Mouse (Mus musculus) spleen, postnatal 0 days (tissue): ENCODE data around the gene Cox6a2. TPM values are rescaled to one million over a fixed set of nuclear protein-coding genes. Genes with fewer than 3 reads are reported as not detected.

Experiments
- polyA plus RNA-seq: library from polyadenylated mRNA; unstranded; fragments of >200 nt; fragmentation: Nextera tagmentation; extraction: Ambion mirVana; gene quantifications from 2 replicates; pipeline ENCODE4 v1.2.1, GENCODE M21; 2015

Gene Cox6a2
- 0.88 and 1.3 TPM in 2 replicates for polyA plus RNA-seq

GRCm38 (mm10) chr7:128206152-128206551 is at the start of gene Cox6a2:
Cox6a2 (minus strand) TSS chr7:128206387.

GRCm38 (mm10) chr7:128246496-128247391 is 40.6 kb upstream of the Cox6a2 start, which contains the start of gene Tgfb1i1:
Tgfb1i1 (plus strand) TSS chr7:128246812.

GRCm38 (mm10) chr7:128237927-128238778 is 32.0 kb upstream of the Cox6a2 start, which contains the start of gene 9130023H24Rik:
9130023H24Rik (minus strand) TSS chr7:128238031.

DNA sequence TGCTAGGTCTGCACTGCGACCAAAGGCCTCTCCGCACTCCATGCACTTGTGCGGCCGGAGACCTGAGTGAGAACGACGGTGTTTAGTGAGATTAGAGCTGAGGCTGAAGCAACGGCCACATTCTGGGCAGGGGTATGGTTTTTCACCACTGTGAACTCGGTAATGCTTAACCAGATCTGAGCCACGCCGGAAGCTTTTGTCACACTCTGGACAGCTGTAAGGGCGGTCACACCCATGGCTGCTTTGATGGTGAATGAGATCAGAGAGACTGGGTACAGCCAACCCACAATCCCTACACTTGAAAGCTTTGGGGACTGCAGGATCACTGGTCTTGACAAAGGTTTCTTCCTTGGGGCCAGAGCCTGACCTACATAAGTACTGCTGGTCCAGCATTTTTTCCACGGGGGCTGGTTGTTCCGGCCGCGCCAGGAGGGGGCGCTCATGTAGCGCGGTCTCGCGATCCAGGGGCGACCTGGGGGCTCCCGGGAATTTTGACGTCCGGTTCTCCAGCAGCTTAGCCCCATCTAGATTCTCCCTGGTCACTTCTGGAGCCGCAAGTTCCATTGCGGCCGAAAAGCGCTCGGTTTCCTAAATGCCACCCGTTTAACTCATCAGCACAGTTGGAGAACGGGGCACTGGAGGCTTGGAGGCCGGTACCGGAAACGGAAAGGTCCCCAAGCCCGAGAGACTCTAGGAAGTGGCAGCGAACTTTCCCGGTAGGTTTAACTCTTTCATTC is 30.8 kb upstream of the Cox6a2 start, which contains the start of gene Armc5:
Armc5 (plus strand) TSS at position 487 of the 737 bp plus-strand sequence.

Other genes starting within 250 kb of the Cox6a2 start
- gene Fus, start 238.9 kb downstream of the Cox6a2 start, polyA plus RNA-seq: 194 and 202 TPM in 2 replicates
- gene Pycard, start 212.5 kb downstream of the Cox6a2 start, polyA plus RNA-seq: 59.4 and 76.0 TPM in 2 replicates
- gene Trim72, start 202.4 kb downstream of the Cox6a2 start, polyA plus RNA-seq: not detected in 2 replicates
- gene Itgam, start 143.7 kb downstream of the Cox6a2 start, polyA plus RNA-seq: 18.0 and 24.5 TPM in 2 replicates
- gene Gm49368, start 143.7 kb downstream of the Cox6a2 start, polyA plus RNA-seq: 0.92 and 0.96 TPM in 2 replicates
- 1.8 and 2.1 TPM in 2 replicates for gene Itgax, start 76.8 kb downstream of the Cox6a2 start, polyA plus RNA-seq
- gene Itgad, start 52.0 kb downstream of the Cox6a2 start, polyA plus RNA-seq: 3.9 and 5.6 TPM in 2 replicates
- 9.4 and 10.8 TPM in 2 replicates for gene Armc5, start 31.0 kb upstream of the Cox6a2 start, polyA plus RNA-seq
- 2.2 and 3.9 TPM in 2 replicates for gene 9130023H24Rik, start 31.6 kb upstream of the Cox6a2 start, polyA plus RNA-seq
- gene Tgfb1i1, start 40.4 kb upstream of the Cox6a2 start, polyA plus RNA-seq: 32.3 and 33.7 TPM in 2 replicates
- 3.0 and 3.6 TPM in 2 replicates for gene Slc5a2, start 59.3 kb upstream of the Cox6a2 start, polyA plus RNA-seq
- gene BC017158, start 91.8 kb upstream of the Cox6a2 start, polyA plus RNA-seq: 17.1 and 17.8 TPM in 2 replicates
- gene Rgs10, start 212.4 kb upstream of the Cox6a2 start, polyA plus RNA-seq: 68.5 and 68.8 TPM in 2 replicates